Mouse (Mus musculus): ENCODE data around the gene Rps27.

DNA sequence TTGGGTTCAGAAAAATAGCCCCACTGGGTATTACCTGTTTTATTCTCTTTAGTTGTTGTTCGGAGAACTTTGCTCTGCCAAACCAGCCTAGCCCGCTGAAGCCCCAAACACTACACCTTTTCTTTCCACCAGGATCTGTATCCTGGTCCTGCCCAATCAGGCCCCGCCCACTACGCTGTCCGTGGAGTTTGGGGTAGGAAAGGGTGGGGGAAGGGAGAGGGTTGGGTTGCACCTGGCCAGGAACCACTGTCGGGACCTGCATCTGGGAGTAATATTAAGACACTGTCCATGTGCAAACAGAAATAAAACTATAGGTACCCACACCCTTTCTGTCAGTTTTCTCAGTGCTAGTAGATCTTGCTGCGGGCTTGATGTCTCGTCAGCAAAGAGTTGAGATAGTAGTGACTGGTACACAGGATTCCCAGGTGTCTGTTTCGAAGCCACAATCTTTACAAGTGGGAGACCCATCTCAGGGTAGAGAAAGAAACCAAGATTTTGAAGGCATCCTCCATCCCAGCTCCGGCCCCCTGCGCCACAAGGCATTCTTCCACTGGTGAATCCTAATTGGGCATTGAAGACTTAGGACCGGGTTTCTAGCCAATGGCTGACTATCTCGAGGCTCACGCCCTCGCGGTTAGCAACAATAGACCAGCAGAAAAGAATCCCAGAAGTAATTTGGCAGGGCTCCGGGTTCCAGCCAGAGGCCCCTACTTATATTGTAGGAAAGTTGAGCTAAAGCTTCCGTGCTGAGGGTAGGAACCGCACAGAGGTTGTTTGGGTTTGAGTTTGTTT lies 29.7 kb upstream of the Rps27 start, which contains the start of gene Creb3l4:
- TF ChIP-seq CTCF (IDR thresholded peaks at IDR 0.05; ENCODE audit: low read depth) = no peak
- TF ChIP-seq EP300 (optimal IDR thresholded peaks at IDR 0.05) = no peak
